Mouse (Mus musculus): ENCODE measurements around the gene Lrp1.
"Not testable (repeated sequence)": the region's sequence is repeated elsewhere in the genome, so short reads cannot be mapped to it uniquely, and the experiment has no call there.

Gene Lrp1

DNA sequence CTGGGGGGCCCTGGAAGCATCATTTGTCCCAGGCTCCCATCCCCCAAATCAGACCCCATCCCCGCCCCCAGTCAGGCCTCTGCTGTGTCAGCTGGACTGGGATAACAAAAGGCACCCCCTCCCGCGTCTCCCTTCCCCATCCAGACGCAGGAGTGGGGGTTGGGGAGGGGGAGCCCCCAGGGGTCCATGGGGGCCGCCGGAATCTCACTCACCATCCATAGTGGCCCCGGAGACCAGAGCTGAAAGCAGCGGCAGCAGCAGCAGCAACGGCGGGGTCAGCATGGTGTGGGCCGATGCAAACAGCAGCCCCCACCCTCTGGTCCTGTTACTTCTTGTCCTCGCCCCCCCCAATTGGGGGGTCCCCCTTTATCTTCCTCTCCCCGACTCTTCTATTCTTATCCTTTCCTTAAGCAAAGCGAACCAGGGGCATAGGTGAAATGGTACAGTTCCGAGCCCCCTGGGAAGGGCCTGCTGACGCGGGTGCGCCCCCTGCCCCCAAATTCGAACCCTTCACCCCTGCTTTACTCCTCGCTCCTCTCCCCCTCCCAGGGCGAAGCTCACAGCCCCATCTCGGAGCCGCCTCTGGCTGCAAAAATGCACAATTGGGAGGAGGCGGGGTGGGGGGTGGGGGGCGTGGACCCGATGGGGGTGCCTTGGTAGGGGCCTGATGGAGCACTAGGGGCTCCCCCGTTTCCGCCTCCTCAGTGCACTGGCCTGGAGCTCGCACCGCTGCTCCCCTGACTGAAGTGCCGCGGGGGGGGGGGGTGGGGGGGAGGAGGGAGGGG, at the start of gene Lrp1:
Gene Lrp1 (minus strand): TSS at position 743 of the 785 bp plus-strand sequence.
- DNase-seq (ENCODE audit: low read depth, low spot score) = no peak

DNA sequence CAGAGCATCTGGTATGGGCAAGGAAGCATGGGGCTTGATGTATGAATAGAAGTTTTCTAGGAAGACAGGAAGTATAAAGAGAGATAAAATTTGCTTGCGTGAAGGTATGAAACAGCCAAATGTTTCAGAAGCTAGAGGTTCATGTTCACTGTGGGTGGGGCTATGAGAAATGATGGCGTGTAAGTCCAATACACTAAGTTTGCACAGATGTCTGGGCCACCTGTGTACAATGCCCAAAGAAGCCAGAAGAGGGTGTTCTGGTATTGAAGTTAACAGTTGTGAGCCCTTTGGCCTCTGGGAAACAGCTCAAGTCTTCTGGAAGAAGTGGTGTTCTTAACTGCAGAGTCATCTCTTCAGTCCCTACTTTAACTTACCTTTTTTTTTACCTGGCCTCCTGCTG, 49.2 kb upstream of the Lrp1 start:
- peak; percentile 38 for DNase-seq (ENCODE audit: low read depth, low spot score)

DNA sequence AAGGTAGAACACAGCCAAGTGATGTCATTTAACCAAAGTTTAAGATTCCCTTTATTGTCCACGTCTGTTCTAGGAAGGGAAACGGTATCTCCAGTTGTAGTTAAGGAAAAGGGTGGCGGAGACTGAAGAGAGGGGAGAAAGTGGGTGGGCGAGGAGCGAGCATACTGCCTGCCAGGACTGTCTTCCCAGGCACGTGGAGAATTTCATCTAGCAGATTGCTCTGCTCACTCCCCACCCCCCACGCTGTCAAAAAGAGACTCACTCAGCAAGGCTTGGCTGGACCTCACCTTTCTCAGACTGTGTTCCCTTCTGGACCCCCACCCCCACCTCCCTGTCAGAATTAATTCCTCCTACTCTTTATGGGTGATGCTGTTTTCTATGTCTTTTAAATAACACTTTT, 48.2 kb upstream of the Lrp1 start:
- peak; percentile 43 for DNase-seq (ENCODE audit: low read depth, low spot score)

DNA sequence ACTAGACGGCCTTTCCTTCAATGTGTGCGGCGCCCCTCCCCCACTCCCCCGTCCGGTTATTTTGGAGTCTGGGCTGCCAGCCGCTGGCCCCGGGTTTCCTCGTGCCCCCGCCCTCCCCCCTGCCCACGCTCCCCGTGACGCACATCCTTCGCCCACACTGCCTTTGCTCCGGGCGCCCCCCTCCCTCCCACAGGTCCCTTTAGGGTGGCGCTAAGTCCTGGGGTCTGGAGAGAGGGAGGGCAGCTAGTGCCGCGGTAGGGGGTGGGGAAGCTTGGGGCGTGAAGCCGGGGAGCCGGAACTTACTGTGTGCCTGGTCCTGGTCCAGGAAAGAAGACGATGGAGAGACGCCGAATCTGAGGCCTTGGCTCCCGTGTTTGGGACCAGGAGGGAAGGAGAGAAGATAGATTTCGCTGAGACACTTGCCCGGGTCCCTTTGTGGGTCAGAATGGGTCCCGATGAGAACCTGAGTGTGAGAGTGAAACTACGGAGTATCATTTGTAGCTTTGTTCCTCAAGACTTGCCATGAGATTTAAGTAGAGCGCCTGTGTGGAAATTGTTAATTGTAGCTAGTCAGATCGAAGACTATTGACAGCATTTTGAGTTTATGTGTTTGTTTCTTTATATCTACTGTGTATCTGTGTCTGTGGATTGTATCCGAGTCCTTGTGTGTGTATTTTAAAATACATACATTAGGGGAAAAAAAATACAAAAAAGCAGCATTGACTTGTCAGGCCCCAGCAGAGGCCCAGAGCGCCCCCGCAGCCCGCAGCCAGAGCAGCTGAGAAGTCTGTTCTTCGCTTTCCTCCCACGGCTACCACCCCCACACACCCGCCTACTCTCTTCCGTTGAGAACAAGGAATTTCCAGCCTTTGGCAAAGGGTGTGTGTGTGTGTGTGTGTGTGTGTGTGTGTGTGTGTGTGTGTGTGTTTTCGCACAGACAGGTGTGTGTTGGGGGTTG, 47.4 kb upstream of the Lrp1 start, which contains the start of gene Nab2:
Gene Nab2 (minus strand): TSS at position 476 of the 958 bp plus-strand sequence.
- DNase-seq (ENCODE audit: low read depth, low spot score) = peak; percentile 93

DNA sequence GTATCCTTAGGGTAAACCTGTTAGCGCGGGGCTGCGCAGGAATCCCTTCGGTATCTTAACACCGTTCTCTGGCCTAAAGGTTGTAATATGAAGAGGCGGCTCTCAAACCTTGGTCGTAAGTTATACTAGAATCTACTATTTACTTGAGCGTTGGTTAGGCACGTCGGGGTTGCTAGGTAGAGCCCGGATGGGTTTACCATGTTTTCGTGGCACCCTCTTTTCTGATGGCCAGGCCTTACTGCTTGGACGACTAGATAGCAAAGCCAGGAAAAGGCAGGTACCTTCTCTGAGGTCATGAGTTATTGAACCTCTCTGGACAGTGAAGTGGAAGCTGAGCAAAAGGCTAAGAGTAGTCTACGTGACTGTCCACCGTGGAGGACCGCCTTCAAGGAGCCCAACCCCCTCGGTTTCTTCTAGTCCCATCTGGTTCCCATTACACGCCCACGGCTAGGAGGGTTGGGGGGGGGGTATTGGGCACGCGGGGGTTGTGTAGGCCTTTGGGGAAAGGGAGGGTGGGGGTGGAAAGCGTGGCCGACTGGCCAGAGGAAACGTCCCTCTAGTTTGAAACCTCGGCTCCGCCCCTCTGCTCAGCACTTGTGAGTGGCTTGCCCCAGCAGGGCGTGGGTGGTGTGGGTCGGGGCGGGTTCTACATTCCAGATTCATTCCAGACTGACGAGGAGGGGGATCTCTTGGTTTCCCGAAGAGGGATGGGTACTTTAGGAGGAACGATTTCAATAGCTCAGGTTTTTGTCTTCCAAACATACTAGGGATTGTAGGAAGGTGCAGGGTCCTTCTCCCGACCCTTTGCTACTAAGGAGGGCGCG, 46.5 kb upstream of the Lrp1 start:
- DNase-seq (ENCODE audit: low read depth, low spot score) = peak; percentile 100

DNA sequence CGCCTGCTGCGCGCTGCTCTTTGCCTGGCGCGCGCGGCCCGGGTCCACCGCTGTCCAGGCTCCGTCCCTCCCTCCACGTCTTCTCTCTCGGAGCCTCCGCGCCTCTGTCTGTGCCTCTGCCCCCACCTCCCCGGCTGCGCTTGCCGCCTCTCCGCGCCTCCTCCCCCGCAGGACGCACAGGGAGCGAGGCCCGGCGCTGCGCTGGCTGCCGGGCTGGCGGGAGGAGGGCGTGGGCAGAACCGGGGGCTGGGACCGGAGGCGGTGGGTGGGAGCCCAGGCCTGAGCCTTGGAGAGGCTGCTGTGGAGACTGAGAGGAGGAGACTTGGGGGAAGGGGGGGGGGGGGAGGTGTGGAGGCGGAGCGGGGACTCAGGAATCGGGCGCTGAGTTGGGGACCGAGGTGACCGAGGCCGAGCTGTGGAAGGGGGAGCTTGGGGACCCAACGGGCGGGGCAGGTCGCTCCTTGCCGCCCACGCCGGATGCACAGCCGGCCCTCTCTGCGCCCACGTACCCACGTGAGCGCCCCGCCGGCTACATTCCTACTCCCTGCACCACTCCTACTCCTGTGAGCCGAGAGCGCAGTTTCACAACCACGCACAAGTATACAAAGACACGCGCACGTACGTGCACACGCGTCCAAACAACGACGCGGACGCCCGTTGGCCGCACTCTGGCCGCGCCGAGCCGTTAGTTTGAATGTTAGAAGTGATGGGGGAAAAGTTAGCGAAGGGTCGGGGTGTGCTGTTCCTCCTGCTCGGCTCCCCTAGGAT, 45.7 kb upstream of the Lrp1 start, which contains the start of gene Nemp1:
Gene Nemp1 (plus strand): TSS at position 401 of the 768 bp plus-strand sequence.
- peak; percentile 95 for DNase-seq (ENCODE audit: low read depth, low spot score)

DNA sequence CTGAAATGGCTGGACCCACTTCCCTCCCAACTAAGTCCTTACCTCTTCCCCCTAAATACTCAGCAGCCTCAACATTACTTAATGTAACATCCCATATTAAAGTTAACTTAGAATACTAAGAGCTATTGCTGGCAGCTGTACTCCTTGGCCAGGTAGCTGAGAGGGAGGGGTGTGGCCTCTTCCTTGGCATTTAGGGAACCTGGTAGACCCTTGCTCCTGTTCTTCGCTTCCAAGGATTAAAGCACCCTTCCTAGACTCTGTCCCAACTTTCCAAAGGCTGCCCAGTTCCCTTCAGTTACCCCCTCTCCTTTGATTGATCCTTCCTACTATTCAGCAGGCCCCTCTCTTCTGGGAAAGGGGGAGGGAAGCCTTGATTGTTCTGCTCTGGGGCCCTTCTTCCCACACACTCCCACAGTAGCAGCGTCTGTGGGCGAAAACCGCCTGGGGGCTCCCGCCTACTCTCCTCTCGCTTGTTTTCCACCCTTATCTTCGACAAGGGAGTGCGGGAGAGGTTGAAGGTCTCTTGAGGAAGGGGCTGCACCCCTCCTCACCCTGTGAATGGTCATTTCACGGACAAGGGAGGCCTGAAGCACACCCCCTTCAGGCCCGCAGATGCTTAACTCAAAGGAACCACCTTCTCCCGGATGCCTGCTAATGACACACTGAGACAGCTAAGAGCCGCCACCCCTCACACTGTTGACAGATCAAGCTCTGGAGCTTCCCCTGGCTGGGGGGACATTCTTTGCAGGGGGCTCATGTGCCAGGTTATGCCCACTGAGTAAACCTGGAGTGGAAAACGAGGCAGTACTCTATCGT, 44.6 kb upstream of the Lrp1 start:
- DNase-seq (ENCODE audit: low read depth, low spot score) = peak; percentile 67

DNA sequence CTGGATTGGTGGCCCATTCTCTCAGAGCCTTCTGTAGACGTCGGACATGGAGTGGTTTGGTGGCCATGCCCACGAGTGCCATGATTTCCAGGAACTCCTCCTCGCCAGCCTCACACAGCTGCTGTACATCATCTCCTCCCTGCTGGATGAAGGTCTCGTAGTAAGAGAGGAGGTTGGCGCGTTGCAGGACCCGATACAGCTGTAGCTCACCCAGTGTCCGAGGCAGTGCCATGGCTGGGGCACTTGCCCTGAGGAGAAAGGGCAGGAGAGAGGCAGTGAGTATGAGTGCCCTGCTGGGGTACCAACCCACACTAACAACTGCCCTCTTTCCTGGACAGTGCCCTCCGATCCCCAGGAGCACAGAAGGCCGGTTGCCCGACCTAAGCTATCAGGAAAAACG, 43.9 kb upstream of the Lrp1 start:
- DNase-seq (ENCODE audit: low read depth, low spot score) = peak; percentile 26

DNA sequence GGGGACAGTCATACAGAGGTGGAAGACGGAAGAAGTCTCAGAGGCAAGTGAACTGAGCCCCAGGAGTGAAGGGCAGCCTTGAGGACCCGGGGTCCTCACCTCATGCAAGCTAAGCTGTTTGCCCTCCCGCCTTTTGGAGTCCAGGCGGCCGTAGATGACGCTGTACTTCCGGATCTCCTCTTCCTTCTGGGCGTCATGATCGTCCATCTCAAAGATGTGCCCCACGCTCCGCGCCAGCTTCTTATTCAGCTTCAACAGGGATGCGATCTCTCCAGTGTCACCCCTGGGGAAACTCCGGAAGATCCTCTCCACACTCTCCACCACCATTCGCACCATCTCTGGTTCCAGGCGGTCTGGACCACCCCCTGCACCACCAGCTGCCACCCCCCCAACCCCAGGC, 43.2 kb upstream of the Lrp1 start:
- peak; percentile 46 for DNase-seq (ENCODE audit: low read depth, low spot score)

DNA sequence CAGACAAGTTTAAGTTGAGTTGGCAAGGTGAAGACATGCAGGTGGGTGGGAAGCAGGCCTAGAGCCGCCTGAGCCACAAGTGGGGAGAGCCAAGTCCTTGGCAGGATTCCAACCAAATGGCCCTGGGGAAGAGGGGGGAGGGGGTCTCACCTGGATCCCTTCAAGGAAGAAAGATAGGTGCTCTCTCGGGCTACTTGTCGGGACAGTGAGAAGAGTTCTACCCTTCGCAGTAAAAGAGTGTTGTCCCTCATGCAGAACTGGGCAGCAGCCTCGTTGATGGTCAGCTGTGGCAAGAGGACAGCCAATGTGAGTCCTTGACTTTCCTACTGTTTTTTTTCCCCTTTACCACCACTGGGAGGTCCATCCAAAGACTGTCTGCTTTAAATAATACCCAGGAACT, 42.6 kb upstream of the Lrp1 start:
- peak; percentile 64 for DNase-seq (ENCODE audit: low read depth, low spot score)

DNA sequence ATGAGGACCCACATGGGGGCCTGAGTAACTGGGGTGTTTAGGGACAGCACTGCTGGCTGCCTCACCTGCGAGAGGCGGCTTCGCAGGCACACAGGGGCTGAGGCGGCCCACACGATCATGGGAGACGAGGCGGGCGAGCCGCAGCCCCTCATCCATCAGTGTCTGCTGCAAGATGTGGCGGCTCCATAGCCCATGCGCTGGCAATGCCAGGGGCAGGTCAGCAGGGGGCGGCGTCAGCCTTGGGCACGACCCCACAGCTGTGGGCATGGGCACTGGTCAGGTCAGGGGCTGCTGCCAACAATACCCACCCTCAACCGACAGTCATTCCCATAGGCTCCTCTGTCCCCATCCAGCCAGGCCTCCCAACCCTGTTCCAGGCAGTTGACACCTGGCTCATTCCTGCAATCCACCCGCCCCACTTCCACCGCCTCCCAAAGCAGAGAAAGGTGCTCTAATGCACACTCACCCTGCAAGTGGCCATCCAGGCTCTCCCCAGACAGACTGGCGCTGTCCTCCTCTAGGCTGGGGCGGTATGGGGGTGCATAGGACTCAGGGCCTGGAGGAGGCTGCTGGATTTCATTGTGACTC, 41.8 kb upstream of the Lrp1 start:
- DNase-seq (ENCODE audit: low read depth, low spot score) = no peak

DNA sequence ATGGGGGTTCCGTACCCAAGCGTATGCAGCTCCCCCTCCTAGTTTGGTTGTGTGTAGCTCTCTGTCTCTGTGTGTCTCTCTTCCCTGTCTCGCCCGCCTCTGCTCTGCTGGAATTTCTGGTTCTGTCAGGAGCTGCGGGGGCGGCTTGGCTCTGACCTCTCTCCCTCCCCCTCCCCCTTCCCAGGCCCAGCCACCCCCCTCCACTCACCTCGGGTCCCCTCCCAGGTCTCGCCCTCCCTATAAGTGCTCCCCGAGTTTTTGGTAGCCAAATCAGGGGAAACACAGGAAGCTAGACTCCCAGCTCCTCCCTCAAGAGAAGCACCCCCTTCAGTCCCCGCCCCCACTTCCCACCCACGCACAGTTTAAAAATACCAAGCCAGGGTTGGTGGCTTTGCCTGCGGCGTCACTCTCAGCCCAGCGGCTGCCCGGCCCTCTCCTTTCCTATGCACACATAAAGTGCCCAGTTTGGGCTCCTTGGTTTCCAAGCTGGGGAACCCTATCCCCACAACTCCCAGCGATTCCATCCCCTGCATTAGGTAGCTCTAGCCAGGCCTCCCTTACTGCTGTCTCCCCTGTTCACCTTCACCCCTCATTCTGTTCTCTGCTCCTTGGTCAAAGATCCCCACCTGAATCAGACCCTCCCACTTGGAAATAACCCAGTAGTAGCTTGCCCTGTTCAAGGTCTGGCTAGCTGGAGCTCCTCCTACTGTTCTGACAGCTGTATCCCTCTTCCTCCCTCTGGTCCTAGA, 41.1 kb upstream of the Lrp1 start:
- peak; percentile 92 for DNase-seq (ENCODE audit: low read depth, low spot score)

DNA sequence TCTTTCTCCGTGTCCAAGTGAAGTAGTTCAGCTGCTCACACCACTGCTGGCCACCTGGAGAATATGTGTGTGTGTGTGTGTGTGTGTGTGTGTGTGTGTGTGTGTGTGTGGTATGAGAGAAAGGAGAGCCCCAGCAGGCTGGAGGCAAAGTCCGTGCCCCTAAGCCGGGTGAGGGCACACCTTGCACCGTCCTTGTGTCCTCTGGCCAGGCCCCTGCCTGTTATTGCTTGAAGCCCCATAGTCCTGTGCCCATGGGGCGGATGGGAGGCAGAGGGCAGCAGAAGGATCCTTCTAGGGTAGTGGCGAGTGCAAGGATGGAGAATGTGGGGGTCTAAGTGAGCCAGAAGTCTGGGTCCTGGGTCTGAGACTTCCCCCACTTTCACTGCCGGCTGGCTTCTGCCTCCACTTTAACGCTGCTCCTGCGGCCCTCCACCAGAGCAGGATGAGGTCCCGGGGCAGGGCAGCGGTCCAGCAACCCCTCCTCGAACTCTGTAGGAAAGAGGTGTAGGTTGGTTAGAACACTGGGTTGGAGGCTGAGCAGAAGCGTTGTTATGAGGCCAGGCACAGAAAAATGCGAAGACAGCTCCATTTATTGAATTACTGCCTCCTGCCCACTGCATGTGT, 40.5 kb upstream of the Lrp1 start:
- no peak for DNase-seq (ENCODE audit: low read depth, low spot score)

DNA sequence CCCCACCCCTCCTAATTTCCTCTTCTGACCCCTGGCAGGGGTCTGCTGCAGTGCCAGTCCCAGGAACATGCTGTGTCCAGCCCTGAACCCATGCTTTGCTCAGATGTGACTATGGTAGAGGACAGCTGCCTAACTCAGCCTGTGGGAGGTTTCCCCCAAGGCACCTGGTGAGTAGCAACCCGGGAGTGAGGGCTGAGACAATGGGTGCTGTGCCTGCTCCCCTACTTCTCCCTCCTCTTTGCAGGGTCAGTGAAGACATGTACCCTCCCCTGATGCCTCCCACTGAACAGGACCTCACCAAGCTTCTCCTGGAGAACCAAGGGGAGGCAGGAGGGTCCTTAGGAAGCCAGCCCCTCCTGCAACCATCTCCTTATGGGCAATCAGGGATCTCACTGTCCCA, 38.6 kb upstream of the Lrp1 start:
- DNase-seq (ENCODE audit: low read depth, low spot score) = no peak

DNA sequence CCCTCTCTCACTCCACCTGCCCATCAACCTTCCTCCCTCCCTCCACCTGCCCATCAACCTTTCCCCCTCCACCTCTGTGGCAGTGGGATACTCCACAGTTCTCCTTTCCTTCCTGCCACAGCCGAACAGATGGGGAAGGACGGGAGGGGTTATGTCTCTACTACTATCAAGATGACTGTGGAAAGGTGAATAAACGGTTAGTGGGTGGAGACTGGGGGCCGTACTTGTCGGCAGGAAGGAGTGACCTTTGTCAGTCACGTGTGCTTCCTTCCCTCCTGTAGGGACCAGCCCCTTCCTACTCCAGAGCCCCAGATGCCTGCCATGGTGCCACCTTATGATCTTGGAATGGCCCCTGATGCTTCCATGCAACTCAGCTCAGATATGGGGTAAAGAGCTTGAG, 37.1 kb upstream of the Lrp1 start:
- DNase-seq (ENCODE audit: low read depth, low spot score) = peak; percentile 20

DNA sequence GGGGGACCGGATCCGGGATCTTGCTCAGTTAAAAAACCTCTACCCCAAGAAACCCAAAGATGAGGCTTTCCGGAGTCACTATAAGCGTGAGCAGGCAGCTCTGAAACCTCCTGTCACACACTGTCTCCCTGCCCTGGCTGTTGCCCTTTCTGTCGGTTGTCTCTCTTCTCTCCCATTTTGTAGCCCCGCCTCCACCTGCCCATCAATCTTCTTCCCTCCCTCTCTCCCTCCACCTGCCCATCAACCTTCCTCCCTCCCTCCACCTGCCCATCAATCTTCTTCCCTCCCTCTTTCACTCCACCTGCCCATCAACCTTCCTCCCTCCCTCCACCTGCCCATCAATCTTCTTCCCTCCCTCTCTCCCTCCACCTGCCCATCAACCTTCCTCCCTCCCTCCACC, 36.7 kb upstream of the Lrp1 start:
- not testable (repeated sequence) for DNase-seq (ENCODE audit: low read depth, low spot score)

DNA sequence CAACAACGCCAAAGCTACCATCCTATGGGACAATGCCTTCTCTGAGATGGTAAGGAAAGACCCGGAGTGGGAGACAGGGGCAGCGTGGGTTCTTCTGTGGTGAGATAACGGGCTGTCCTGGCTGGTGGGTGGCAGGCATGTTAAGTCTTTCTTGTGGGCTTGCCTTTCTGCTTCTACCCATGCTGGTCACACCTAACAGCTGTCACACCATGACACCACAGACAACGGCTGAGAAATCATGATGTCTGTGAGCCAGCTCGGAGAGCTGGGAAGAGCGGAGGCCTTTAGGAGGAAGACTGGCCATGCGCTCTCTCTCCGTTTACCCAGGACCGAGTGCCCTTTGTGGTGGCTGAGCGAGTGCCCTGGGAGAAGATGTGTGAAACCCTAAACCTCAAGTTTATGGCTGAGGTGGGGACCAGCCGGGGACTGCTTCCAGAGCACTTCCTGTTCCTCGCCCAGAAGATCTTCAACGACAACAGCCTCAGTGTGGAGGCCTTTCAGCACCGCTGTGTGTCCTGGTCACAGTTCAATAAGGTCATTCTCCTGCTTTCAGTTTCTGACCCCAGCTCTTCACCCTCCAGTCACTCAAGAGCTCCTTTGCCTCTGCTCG, 34.1 kb upstream of the Lrp1 start:
- no peak for DNase-seq (ENCODE audit: low read depth, low spot score)

Measured in 3T3-L1 (cell line).